Mouse (Mus musculus) embryonic facial prominence, embryonic 14.5 days (tissue): Measurements from ENCODE around the gene Oprm1. TPM values are rescaled to one million over a fixed set of nuclear protein-coding genes. Genes with fewer than 3 reads are reported as not detected.
A peak's percentile ranks its signal among the peaks of the same experiment; 100 is the strongest.

Source experiments
- ATAC-seq: fragments of 200-750 bp; cut with Nextera tagmentation; 2 replicates; pipeline ENCODE4 v1.8.0; 2017; ENCODE audit warnings: low read depth, moderate number of reproducible peaks, moderate TSS enrichment
- DNase-seq: peaks from one replicate; pipeline ENCODE4 v3.0.0-alpha.2; 2015; ENCODE audit warnings: low spot score
- H3K27ac ChIP-seq: fragments of 300-500 bp; sonication (generic); replicated peaks from 2 replicates; pipeline ENCODE4 v1.5.1; 2014; ENCODE audit warnings: low read depth, mild to moderate bottlenecking, low read length, moderate library complexity
- H3K27me3 ChIP-seq: fragments of 300-500 bp; sonication (generic); replicated peaks from 2 replicates; pipeline ENCODE4 v1.6.1; 2014; ENCODE audit warnings: low read length; ENCODE audit not compliant: control insufficient read depth, insufficient read depth
- H3K36me3 ChIP-seq: fragments of 300-500 bp; sonication (generic); 2 replicates; pipeline ENCODE4 v1.6.1; 2014; ENCODE audit warnings: low read length, mixed read lengths; ENCODE audit not compliant: control insufficient read depth, insufficient read depth
- H3K4me1 ChIP-seq: fragments of 300-500 bp; sonication (generic); 2 replicates; pipeline ENCODE4 v1.6.1; 2014; ENCODE audit warnings: antibody characterized with exemption, low read length; ENCODE audit not compliant: control insufficient read depth, insufficient read depth
- H3K4me2 ChIP-seq: fragments of 300-500 bp; sonication (generic); 2 replicates; pipeline ENCODE4 v1.6.1; 2014; ENCODE audit warnings: low read depth, mild to moderate bottlenecking, low read length, moderate library complexity, mixed read lengths
- H3K4me3 ChIP-seq: fragments of 300-500 bp; sonication (generic); 2 replicates; pipeline ENCODE4 v1.5.1; 2014; ENCODE audit warnings: low read depth, mild to moderate bottlenecking, low read length
- H3K9ac ChIP-seq: fragments of 300-500 bp; sonication (generic); 2 replicates; pipeline ENCODE4 v1.6.1; 2014; ENCODE audit warnings: low read depth, mild to moderate bottlenecking, low read length, moderate library complexity, mixed read lengths
- H3K9me3 ChIP-seq: fragments of 300-500 bp; sonication (generic); 2 replicates; pipeline ENCODE4 v1.6.1; 2016; ENCODE audit warnings: low read length; ENCODE audit not compliant: control insufficient read depth
- WGBS: fragments of 180-500 bp; shearing (Covaris S2); extraction: QIAGEN DNeasy Blood & Tissue Kit; methylation state at CpG from one replicate; pipeline ENCODE4 v1.1.7; 2014; 5-methylcytosine and 5-hydroxymethylcytosine counted together
- polyA plus RNA-seq: library from polyadenylated mRNA; unstranded; fragments of >200 nt; fragmentation: Nextera tagmentation; extraction: Ambion mirVana; gene quantifications from 2 replicates; pipeline ENCODE4 v1.2.1, GENCODE M21; 2014

Oprm1 gene
- polyA plus RNA-seq, 1 experiment from 2014 or later = 0.22 TPM

- no peaks in the 10 kb centered on the region for H3K9me3 ChIP-seq
- H3K36me3 ChIP-seq = no peaks in the 10 kb centered on the region
- H3K27me3 ChIP-seq = no peaks in the 10 kb centered on the region
- no peak for ATAC-seq
- no peak overlapping the region for H3K9ac ChIP-seq
- no peak overlapping the region for H3K4me2 ChIP-seq
- 88% methylated on average over 2 of the region's 2 CpGs for WGBS
- no peaks in the 10 kb centered on the region for H3K4me1 ChIP-seq
- no peak for DNase-seq
- no peak overlapping the region for H3K4me3 ChIP-seq
- H3K27ac ChIP-seq = no peak overlapping the region
Measured at GRCm38 (mm10) chr10:7069090-7069489, 310.8 kb downstream of the Oprm1 start.

DNA sequence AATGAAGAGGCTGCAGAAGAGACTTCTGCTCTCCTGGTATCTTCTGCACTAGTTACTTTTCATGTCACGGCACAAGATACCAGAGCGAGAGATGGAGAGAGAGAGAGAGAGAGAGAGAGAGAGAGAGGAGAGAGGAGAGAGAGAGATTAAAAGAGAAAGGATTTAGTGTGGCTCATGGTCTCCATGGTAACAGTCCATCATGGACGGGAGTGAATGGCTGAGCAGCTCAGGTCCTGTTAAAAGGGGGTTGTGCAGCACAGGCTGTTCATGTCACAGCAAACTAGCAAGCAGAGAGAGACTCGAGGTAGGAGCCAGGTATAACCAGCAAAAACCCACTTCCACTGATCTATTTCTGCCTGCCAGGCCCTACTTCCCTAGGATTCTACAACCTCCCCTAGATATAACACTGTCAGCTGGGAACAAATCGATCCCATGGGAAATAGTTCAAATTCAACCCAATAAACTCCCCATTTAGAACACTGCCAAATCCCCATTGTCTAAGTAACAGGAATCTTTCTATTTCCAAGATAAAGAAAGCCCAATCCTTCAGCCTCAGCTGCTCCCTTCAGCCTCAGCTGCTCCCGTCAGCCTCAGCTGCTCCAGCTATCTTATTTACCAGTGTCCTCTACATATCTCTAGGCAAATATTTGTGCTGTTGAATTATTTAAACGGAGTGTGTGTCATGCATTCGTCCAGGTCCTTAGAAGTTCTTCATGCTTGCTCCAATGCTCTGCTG, 312.0 kb downstream of the Oprm1 start:
- WGBS = 66% methylated on average over 8 of the region's 8 CpGs
- DNase-seq (no peak), ATAC-seq (no peak)
- Histone ChIP-seq H3K9ac (no peak overlapping the region), H3K4me3 (no peak overlapping the region), H3K27me3 (no peaks in the 10 kb centered on the region), H3K36me3 (no peaks in the 10 kb centered on the region), H3K4me2 (no peak overlapping the region), H3K27ac (no peak overlapping the region), H3K9me3 (no peaks in the 10 kb centered on the region), H3K4me1 (no peaks in the 10 kb centered on the region)

DNA sequence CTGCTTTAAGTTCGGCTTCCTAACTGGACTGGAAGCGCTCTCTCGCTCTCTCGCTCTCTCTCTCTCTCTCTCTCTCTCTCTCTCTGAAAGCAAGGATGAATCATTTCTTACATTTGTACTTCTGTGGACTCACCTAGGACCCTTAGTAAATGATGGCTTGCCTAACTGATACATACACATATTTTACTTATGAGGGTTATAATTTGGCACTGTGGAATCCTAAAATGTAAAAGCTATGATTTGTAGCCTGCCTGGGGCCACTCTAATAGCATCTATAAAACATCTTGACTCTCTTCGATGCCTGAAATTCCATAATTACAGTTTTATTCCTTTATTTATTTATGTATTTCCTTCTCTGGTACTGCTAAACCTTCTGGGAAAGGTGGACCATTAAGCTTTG, 312.6 kb downstream of the Oprm1 start:
- no peak overlapping the region for H3K9ac ChIP-seq
- H3K36me3 ChIP-seq = no peaks in the 10 kb centered on the region
- H3K27me3 ChIP-seq = no peaks in the 10 kb centered on the region
- no peak overlapping the region for H3K4me2 ChIP-seq
- DNase-seq (no peak), ATAC-seq (no peak)
- H3K9me3 ChIP-seq = no peaks in the 10 kb centered on the region
- no peaks in the 10 kb centered on the region for H3K4me1 ChIP-seq
- H3K27ac ChIP-seq = no peak overlapping the region
- no peak overlapping the region for H3K4me3 ChIP-seq
- 83% methylated on average over 5 of the region's 5 CpGs for WGBS

DNA sequence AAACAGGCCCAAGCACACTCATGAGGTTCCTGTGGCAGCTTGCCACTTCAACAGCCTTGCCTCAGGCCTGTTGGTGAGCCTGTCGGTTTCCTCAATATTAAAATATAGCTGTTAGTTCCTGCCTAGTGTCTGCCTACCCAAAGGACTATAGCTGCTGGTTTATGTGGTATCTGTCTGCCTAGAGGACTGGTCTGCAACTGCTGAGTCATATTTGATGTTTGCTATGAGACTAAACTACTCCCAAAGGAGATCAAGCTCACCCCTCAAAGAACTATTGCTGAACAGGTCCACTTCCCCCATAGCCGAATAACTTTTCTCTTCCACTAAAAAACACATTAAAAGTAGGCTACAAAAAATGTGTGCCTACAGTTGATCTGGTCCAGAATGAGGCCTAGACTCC, 315.9 kb downstream of the Oprm1 start:
- no peak overlapping the region for H3K4me2 ChIP-seq
- 84% methylated on average over 2 of the region's 2 CpGs for WGBS
- H3K9ac ChIP-seq = no peak overlapping the region
- no peaks in the 10 kb centered on the region for H3K36me3 ChIP-seq
- no peak overlapping the region for H3K4me3 ChIP-seq
- H3K9me3 ChIP-seq = no peaks in the 10 kb centered on the region
- no peaks in the 10 kb centered on the region for H3K27me3 ChIP-seq
- no peak for DNase-seq
- ATAC-seq = no peak
- H3K27ac ChIP-seq = no peak overlapping the region
- H3K4me1 ChIP-seq = no peaks in the 10 kb centered on the region

- no peak for DNase-seq
- H3K4me3 ChIP-seq = no peak overlapping the region
- no peaks in the 10 kb centered on the region for H3K4me1 ChIP-seq
- H3K27ac ChIP-seq = no peak overlapping the region
- H3K9ac ChIP-seq = no peak overlapping the region
- no peaks in the 10 kb centered on the region for H3K9me3 ChIP-seq
- H3K4me2 ChIP-seq = no peak overlapping the region
- H3K27me3 ChIP-seq = no peaks in the 10 kb centered on the region
- H3K36me3 ChIP-seq = no peaks in the 10 kb centered on the region
- 78% methylated on average over 2 of the region's 2 CpGs for WGBS
- ATAC-seq = no peak
Measured at GRCm38 (mm10) chr10:7075661-7076060, 317.4 kb downstream of the Oprm1 start.

- DNase-seq (peak; percentile 90), ATAC-seq (peak; percentile 93)
- WGBS = 6% methylated on average over 8 of the region's 8 CpGs
- 0 out of 2 replicates have a peak overlapping the region, but pooled peaks have one; percentile 70 for H3K27ac ChIP-seq
- H3K9me3 ChIP-seq = no peaks in the 10 kb centered on the region
- peak overlapping the region; percentile 0; the same call in 1 of the 2 replicates for H3K4me3 ChIP-seq
- no peaks in the 10 kb centered on the region for H3K4me1 ChIP-seq
- H3K36me3 ChIP-seq = no peaks in the 10 kb centered on the region
- H3K27me3 ChIP-seq = no peaks in the 10 kb centered on the region
- H3K4me2 ChIP-seq = peak overlapping the region; percentile 44
- H3K9ac ChIP-seq = no peak overlapping the region
Measured at GRCm38 (mm10) chr10:7076201-7076600, 317.9 kb downstream of the Oprm1 start.

DNA sequence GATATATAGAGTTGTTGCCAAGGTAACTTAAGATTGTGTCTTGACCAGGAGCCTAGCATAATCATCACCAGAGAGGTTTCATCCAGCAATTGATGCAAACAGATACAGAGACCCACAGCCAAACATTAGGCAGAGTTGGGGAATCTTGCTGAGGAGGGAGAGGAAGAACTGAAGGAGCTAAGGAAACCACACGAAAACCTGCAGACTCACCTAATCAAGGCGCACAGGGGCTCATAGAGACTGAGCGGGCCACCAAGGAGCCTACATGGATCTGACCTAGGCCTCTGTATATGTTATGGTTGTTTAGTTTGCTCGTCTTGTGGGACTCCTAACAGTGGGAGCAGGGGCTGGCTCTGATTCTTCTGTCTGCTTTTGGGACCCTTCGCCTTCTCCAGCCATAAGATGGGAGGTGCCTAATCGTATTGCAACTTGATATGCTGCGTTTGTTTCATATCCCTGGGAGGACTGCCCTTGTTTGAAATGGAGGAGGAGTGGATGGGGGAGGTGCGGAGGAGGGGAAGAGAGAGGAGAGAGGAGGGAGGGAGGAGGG, 318.4 kb downstream of the Oprm1 start:
- 23% methylated on average over 7 of the region's 8 CpGs for WGBS
- Histone ChIP-seq H3K27me3 (no peaks in the 10 kb centered on the region), H3K9me3 (no peaks in the 10 kb centered on the region), H3K4me2 (peak overlapping the region; percentile 44), H3K4me1 (no peaks in the 10 kb centered on the region), H3K4me3 (peak overlapping the region; percentile 0; the same call in 1 of the 2 replicates), H3K9ac (no peak overlapping the region; the same call in 1 of the 2 replicates), H3K36me3 (no peaks in the 10 kb centered on the region), H3K27ac (peak overlapping the region; percentile 70; the same call in 1 of the 2 replicates)
- DNase-seq (peak; percentile 62), ATAC-seq (peak; percentile 51)

DNA sequence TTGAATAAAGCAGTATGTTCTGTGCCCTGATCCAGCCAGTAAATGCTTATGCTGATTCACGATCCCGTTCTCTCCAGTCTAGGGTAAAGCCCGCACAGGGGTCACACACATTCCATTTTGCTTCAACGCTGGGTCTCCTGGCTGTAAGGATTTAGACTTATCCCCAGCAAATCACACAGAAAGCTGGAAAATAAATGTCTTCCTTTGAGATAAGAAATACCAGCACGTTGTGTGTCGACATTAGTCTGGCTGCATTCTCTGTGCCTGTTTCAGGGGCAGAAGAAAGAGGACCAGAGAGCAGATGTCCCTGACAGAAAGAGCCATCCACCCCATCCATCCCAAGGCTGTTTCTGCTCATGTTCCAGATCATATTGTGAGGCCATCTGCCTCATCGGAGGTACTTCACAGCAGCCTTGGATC, 319.1 kb downstream of the Oprm1 start:
- WGBS = 57% methylated on average over 7 of the region's 7 CpGs
- no peak overlapping the region for H3K9ac ChIP-seq
- DNase-seq = no peak
- H3K4me2 ChIP-seq = no peak overlapping the region
- no peak overlapping the region for H3K27ac ChIP-seq
- no peak overlapping the region for H3K4me3 ChIP-seq
- H3K4me1 ChIP-seq = no peaks in the 10 kb centered on the region
- no peaks in the 10 kb centered on the region for H3K27me3 ChIP-seq
- ATAC-seq = no peak
- no peaks in the 10 kb centered on the region for H3K36me3 ChIP-seq
- no peaks in the 10 kb centered on the region for H3K9me3 ChIP-seq

- Histone ChIP-seq H3K4me1 (no peaks in the 10 kb centered on the region), H3K9me3 (no peaks in the 10 kb centered on the region), H3K9ac (no peak overlapping the region), H3K4me3 (no peak overlapping the region), H3K4me2 (no peak overlapping the region), H3K27ac (no peak overlapping the region), H3K36me3 (no peaks in the 10 kb centered on the region), H3K27me3 (no peaks in the 10 kb centered on the region)
- DNase-seq = no peak
- no peak for ATAC-seq
- 84% methylated on average over 1 of the region's 1 CpGs for WGBS
Measured at GRCm38 (mm10) chr10:7077971-7078370, 319.7 kb downstream of the Oprm1 start.
